Mouse (Mus musculus): ENCODE data around the gene Chrne.

- TF ChIP-seq EP300 (IDR thresholded peaks at IDR 0.05; ENCODE audit: insufficient read depth, low read depth, low read length): no peak
- no peak for TF ChIP-seq CTCF (IDR thresholded peaks at IDR 0.05)
- TF ChIP-seq POLR2A (IDR thresholded peaks at IDR 0.05; ENCODE audit: insufficient read depth, low read depth, low read length): no peak
Observed at GRCm38 (mm10) chr11:70578962-70579361, 40.1 kb downstream of the Chrne start.
